In the genomic region with DNA sequence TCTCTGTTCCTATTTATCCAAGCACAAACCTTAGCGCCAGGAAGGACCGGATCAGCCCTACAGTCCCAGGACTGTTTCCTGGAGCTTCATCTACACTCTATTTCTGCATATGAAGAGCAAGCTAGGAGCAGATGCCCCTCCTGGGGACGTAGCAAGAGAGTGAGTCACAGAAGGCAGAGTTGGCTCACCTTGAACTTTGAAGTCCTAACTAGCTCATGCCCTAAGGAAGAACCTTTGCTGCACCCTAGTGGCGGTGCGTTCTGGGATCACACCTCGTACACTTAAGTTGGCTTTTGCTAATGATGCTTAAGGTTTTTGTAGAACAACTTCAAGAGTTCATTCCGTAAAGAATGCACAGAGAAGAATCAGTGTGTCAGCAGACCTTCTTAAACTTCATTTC, we compare ENCODE assay signal across 9 mouse cellular contexts. TPM values are rescaled to one million over a fixed set of nuclear protein-coding genes. Genes with fewer than 3 reads are reported as not detected.
DNase-seq lines count a peak whose midpoint lies in the region; ATAC-seq and TF ChIP-seq lines count a peak whose summit lies in the region.
"Had no signal": no experiment of that assay in that cellular context is flagged by ENCODE, and none has a peak within 500 bp of the region (broad histone marks: within the 10 kb centered on the region; RNA-seq: fewer than 3 reads in every experiment).

No protein-coding gene starts in this region.

- no peaks in the 10 kb centered on the region for H3K4me1 ChIP-seq in kidney, embryonic 16.5 days (ENCODE audit: insufficient read depth, low read length)
- no peaks in the 10 kb centered on the region for H3K4me1 ChIP-seq in ES-Bruce4 (ENCODE audit: control insufficient read depth, insufficient read depth, low read length)
- H3K4me1 ChIP-seq in heart, postnatal 0 days (ENCODE audit: control insufficient read depth, insufficient read depth): no peaks in the 10 kb centered on the region
- no peaks in the 10 kb centered on the region for H3K4me1 ChIP-seq in liver, postnatal 0 days (ENCODE audit: insufficient read depth)
- H3K4me1 ChIP-seq: midbrain, embryonic 12.5 days had no signal

- no peak for ATAC-seq in kidney, embryonic 16.5 days (ENCODE audit: low FRiP score, low TSS enrichment)
- ATAC-seq in heart, postnatal 0 days (ENCODE audit: insufficient read depth, low read depth): no peak
- ATAC-seq in liver, postnatal 0 days: no peak

- H3K4me3 ChIP-seq in kidney, embryonic 16.5 days (ENCODE audit: low read length): no peak overlapping the region
- H3K4me3 ChIP-seq in ES-Bruce4 (ENCODE audit: low read depth, low read length): no peak overlapping the region
- H3K4me3 ChIP-seq in heart, postnatal 0 days (ENCODE audit: low read depth, low read length): no peak overlapping the region
- H3K4me3 ChIP-seq in liver, postnatal 0 days (ENCODE audit: low read depth, low read length): no peak overlapping the region
- H3K4me3 ChIP-seq: midbrain, embryonic 12.5 days had no signal

- no peaks in the 10 kb centered on the region for H3K9me3 ChIP-seq in kidney, embryonic 16.5 days (ENCODE audit: low read length)
- no peaks in the 10 kb centered on the region for H3K9me3 ChIP-seq in ES-Bruce4 (replicated peaks; ENCODE audit: control insufficient read depth, insufficient read depth, low read length, poor library complexity, severe bottlenecking)
- H3K9me3 ChIP-seq in heart, postnatal 0 days (replicated peaks; ENCODE audit: control insufficient read depth, low read length): no peaks in the 10 kb centered on the region
- no peaks in the 10 kb centered on the region for H3K9me3 ChIP-seq in liver, postnatal 0 days (ENCODE audit: low read length)
- H3K9me3 ChIP-seq: midbrain, embryonic 12.5 days had no signal

- no peak overlapping the region for H3K9ac ChIP-seq in kidney, embryonic 16.5 days (replicated peaks; ENCODE audit: low read length)
- no peak overlapping the region for H3K9ac ChIP-seq in ES-Bruce4 (ENCODE audit: low read depth, poor library complexity, severe bottlenecking)
- H3K9ac ChIP-seq in heart, postnatal 0 days (replicated peaks; ENCODE audit: low read depth, low read length): no peak overlapping the region
- H3K9ac ChIP-seq in liver, postnatal 0 days (replicated peaks): no peak overlapping the region
- H3K9ac ChIP-seq: midbrain, embryonic 12.5 days had no signal

- no peak for TF ChIP-seq POLR2A in ES-Bruce4 (IDR thresholded peaks at IDR 0.05; ENCODE audit: insufficient read depth, low read length)

- H3K36me3 ChIP-seq in kidney, embryonic 16.5 days (ENCODE audit: insufficient read depth, low read length): no peaks in the 10 kb centered on the region
- no peaks in the 10 kb centered on the region for H3K36me3 ChIP-seq in ES-Bruce4 (ENCODE audit: control insufficient read depth, insufficient read depth, low read length, poor library complexity, severe bottlenecking)
- H3K36me3 ChIP-seq in heart, postnatal 0 days (replicated peaks; ENCODE audit: control insufficient read depth, insufficient read depth, low read length): no peaks in the 10 kb centered on the region
- no peaks in the 10 kb centered on the region for H3K36me3 ChIP-seq in liver, postnatal 0 days (replicated peaks; ENCODE audit: insufficient read depth, low read length)
- H3K36me3 ChIP-seq: midbrain, embryonic 12.5 days had no signal

- WGBS in kidney, embryonic 16.5 days: 21% methylated on average over 7 of the region's 7 CpGs
- 21% methylated on average over 7 of the region's 7 CpGs for WGBS in heart, postnatal 0 days
- 23% methylated on average over 7 of the region's 7 CpGs for WGBS in liver, postnatal 0 days (ENCODE audit: insufficient replicate concordance)

- no peak overlapping the region for H3K4me2 ChIP-seq in kidney, embryonic 16.5 days (replicated peaks; ENCODE audit: low read depth, low read length)
- H3K4me2 ChIP-seq in heart, postnatal 0 days (ENCODE audit: low read depth, low read length): no peak overlapping the region
- no peak overlapping the region for H3K4me2 ChIP-seq in liver, postnatal 0 days (ENCODE audit: low read depth, low read length)
- H3K4me2 ChIP-seq: midbrain, embryonic 12.5 days had no signal

- peak; percentile 82 for TF ChIP-seq EP300 in ES-Bruce4 (IDR thresholded peaks at IDR 0.05; ENCODE audit: insufficient read depth, low read depth, low read length)
- no peak for TF ChIP-seq EP300 in heart, postnatal 0 days (IDR thresholded peaks at IDR 0.05; ENCODE audit: low read depth)
- TF ChIP-seq EP300 in liver, postnatal 0 days (IDR thresholded peaks at IDR 0.05; ENCODE audit: low read depth): no peak

- DNase-seq in kidney, adult 18-20 months: peak; percentile 67
- DNase-seq in adrenal gland, adult 18-20 months (ENCODE audit: low spot score in 2 of 2): peak; percentile 63
- DNase-seq in heart, postnatal 0 days (ENCODE audit: low spot score): peak; percentile 43
- DNase-seq in liver, postnatal 0 days: peak; percentile 33
- DNase-seq in thymus, postnatal 14 days: peak; percentile 40
- no peak for DNase-seq in spleen, postnatal 36 days (ENCODE audit: low spot score in 2 of 2)

- H3K27me3 ChIP-seq in kidney, embryonic 16.5 days (ENCODE audit: insufficient read depth, low read length): no peaks in the 10 kb centered on the region
- H3K27me3 ChIP-seq in ES-Bruce4 (ENCODE audit: control insufficient read depth, insufficient read depth, low read length, poor library complexity, severe bottlenecking): no peaks in the 10 kb centered on the region
- no peaks in the 10 kb centered on the region for H3K27me3 ChIP-seq in heart, postnatal 0 days (ENCODE audit: control insufficient read depth, insufficient read depth, low read length)
- H3K27me3 ChIP-seq in liver, postnatal 0 days (ENCODE audit: insufficient read depth, low read length): no peaks in the 10 kb centered on the region
- H3K27me3 ChIP-seq: midbrain, embryonic 12.5 days had no signal

- TF ChIP-seq CTCF in ES-Bruce4 (IDR thresholded peaks at IDR 0.05; ENCODE audit: low read depth, low read length): peak; percentile 83
- peak; percentile 81 for TF ChIP-seq CTCF in heart, postnatal 0 days (IDR thresholded peaks at IDR 0.05; ENCODE audit: low read depth)
- peak; percentile 62 for TF ChIP-seq CTCF in liver, postnatal 0 days (IDR thresholded peaks at IDR 0.05; ENCODE audit: low read depth)

- no peak overlapping the region for H3K27ac ChIP-seq in kidney, embryonic 16.5 days (ENCODE audit: low read length)
- no peak overlapping the region for H3K27ac ChIP-seq in ES-Bruce4 (ENCODE audit: insufficient read depth, low read length)
- H3K27ac ChIP-seq in heart, postnatal 0 days (ENCODE audit: low read depth): no peak overlapping the region
- H3K27ac ChIP-seq in liver, postnatal 0 days (ENCODE audit: low read depth): no peak overlapping the region
- H3K27ac ChIP-seq: midbrain, embryonic 12.5 days had no signal

RNA-seq across cellular contexts. Expression of a gene that starts 25.3 kb away (rescaled TPM):
- 56.1 and 60.6 TPM in 2 replicates for polyA plus RNA-seq in kidney, embryonic 16.5 days (2015; fragmentation: Nextera tagmentation; extraction: Ambion mirVana)
- 130 and 138 TPM in 2 replicates for polyA plus RNA-seq in ES-Bruce4 (2011; ENCODE audit: insufficient read depth, insufficient read length, low read depth, missing spikeins)
- total RNA-seq in adrenal gland, adult 18-20 months (2021): 10 to 100 TPM; 53.6 to 59.2 TPM
- 29.5 and 48.2 TPM in 2 replicates for total RNA-seq in heart, postnatal 0 days (2014; rRNA removed; ENCODE audit: low replicate concordance)
- polyA plus RNA-seq in heart, postnatal 0 days (2015; fragmentation: Nextera tagmentation; extraction: Ambion mirVana): 19.8 and 23.3 TPM in 2 replicates
- polyA plus RNA-seq in liver, postnatal 0 days (2015; fragmentation: Nextera tagmentation; extraction: Ambion mirVana): 19.1 and 22.2 TPM in 2 replicates

Comparison
In these comparisons a context has a peak if more than half of its experiments do, and no peak if none do; other contexts are left out.
1. DNase-seq: peak in kidney, adult 18-20 months (single experiment), adrenal gland, adult 18-20 months (2 of 2), heart, postnatal 0 days (single experiment), liver, postnatal 0 days (single experiment) and thymus, postnatal 14 days (single experiment); none in spleen, postnatal 36 days (0 of 2).
2. Peak in every context shown above with its lines, with median percentiles within 50 percentile points of each other: CTCF ChIP-seq.